Comparison of ENCODE assay signal across 19 mouse cellular contexts in the genomic region with DNA sequence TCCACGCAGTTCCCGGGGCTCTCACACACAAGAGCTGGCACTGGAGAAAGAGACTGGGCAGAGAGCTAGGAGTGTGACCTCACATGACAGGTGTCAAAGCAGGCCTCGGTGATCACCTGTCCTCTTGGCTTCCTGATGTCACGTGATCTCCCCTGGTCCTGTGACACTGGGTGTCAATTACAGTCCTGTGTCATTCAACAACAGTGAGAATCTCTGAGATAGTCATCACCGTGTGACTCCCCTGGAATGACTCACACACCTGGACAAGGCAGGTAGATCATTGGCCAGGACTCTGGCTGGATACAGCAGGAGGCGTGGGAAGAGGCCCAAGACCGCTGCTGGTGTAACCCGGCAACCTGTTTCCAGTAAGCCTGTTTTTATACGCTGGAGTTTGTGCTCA.
A peak's percentile ranks its signal among the peaks of the same experiment; 100 is the strongest.
DNase-seq lines count a peak whose midpoint lies in the region; ATAC-seq and TF ChIP-seq lines count a peak whose summit lies in the region.
"Had no signal": no experiment of that assay in that cellular context is flagged by ENCODE, and none has a peak within 500 bp of the region (broad histone marks: within the 10 kb centered on the region; RNA-seq: fewer than 3 reads in every experiment).

No protein-coding gene starts in this region.

- intact Hi-C loops in gastrocnemius, adult 2 months (cut with DNase I): no loop called here

- H3K27ac ChIP-seq in gastrocnemius, adult 2 months: peak overlapping the region; percentile 70
- H3K27ac ChIP-seq: heart, adult 2 months; hindbrain, embryonic 12.5 days; limb, embryonic 13.5 days; lung, embryonic 15.5 days; midbrain, embryonic 13.5 days had no signal

- no peak for TF ChIP-seq CTCF in gastrocnemius, adult 2 months (IDR thresholded peaks at IDR 0.05)

- ATAC-seq in erythroblast, adult 5-6 weeks (replicated peaks; ENCODE audit: low FRiP score, poor library complexity, severe bottlenecking): no peak
- ATAC-seq in erythroid progenitor cell, adult 5-6 weeks (replicated peaks; ENCODE audit: low FRiP score, poor library complexity, severe bottlenecking): no peak
- ATAC-seq: forebrain, embryonic 16.5 days; inflammation-experienced regulatory T-cells, adult 6 months; midbrain, embryonic 13.5 days had no signal

- DNase-seq in gastrocnemius, adult 2 months: peak; percentile 60
- no peak for DNase-seq in gastrocnemius, postnatal 10 days
- peak; percentile 44 for DNase-seq in urinary bladder, postnatal 14 days (ENCODE audit: low spot score)
- no peak for DNase-seq in urinary bladder, postnatal 10 days (ENCODE audit: low spot score)
- peak; percentile 27 to 51 for DNase-seq in kidney, postnatal 4 days
- no peak for DNase-seq in testis, postnatal 14 days (ENCODE audit: low spot score)
- DNase-seq: cerebellum, postnatal 14 days; heart, adult 2 months; right cerebral cortex, postnatal 4 days had no signal

- H3K4me3 ChIP-seq in gastrocnemius, adult 2 months: peak overlapping the region; percentile 33
- H3K4me3 ChIP-seq: erythroblast, embryonic 14.5 days; heart, adult 2 months; hindbrain, embryonic 12.5 days; limb, embryonic 13.5 days; lung, embryonic 15.5 days; midbrain, embryonic 13.5 days; myocyte had no signal

Comparison
In these comparisons a context has a peak if more than half of its experiments do, and no peak if none do; other contexts are left out.
1. DNase-seq: peak in gastrocnemius, adult 2 months (single experiment), urinary bladder, postnatal 14 days (single experiment) and kidney, postnatal 4 days (2 of 2); none in gastrocnemius, postnatal 10 days (single experiment), urinary bladder, postnatal 10 days (single experiment) and testis, postnatal 14 days (single experiment).